Mouse (Mus musculus) G1E (cell line): ENCODE results near the gene Hoxb9. TPM values are rescaled to one million over a fixed set of nuclear protein-coding genes. Genes with fewer than 3 reads are reported as not detected.

ENCODE experiments used
- ATAC-seq: 2 replicates; pipeline ENCODE4 v1.8.0; 2016; ENCODE audit warnings: mild to moderate bottlenecking; ENCODE audit not compliant: insufficient number of reproducible peaks, poor library complexity, low FRiP score, severe bottlenecking; ENCODE audit errors: extremely low read depth
- DNase-seq: peaks from one replicate; pipeline ENCODE4 v3.0.0; 2012; ENCODE audit warnings: low spot score
- H3K27me3 ChIP-seq: 2 replicates; pipeline ENCODE4 v1.6.1; 2012; ENCODE audit warnings: mild to moderate bottlenecking, low read length, inconsistent platforms; ENCODE audit not compliant: insufficient read depth
- H3K36me3 ChIP-seq: replicated peaks from 2 replicates; pipeline ENCODE3; 2012; ENCODE audit warnings: mild to moderate bottlenecking, inconsistent platforms
- H3K4me1 ChIP-seq: 2 replicates; pipeline ENCODE4 v1.6.1; 2012; ENCODE audit warnings: low read depth, low read length, inconsistent platforms, mixed read lengths; ENCODE audit not compliant: insufficient read depth
- H3K4me3 ChIP-seq: 2 replicates; pipeline ENCODE4 v1.5.1; 2012; ENCODE audit warnings: low read depth, mild to moderate bottlenecking, inconsistent platforms, low read length, moderate library complexity, mixed read lengths
- H3K9me3 ChIP-seq: replicated peaks from 2 replicates; pipeline ENCODE4 v1.6.1; 2012; ENCODE audit warnings: inconsistent platforms
- CTCF ChIP-seq: IDR thresholded peaks from 2 replicates; pipeline ENCODE4 v1.5.1; 2012; ENCODE audit warnings: low read depth, low read length, inconsistent platforms, mixed read lengths
- GATA1 ChIP-seq: IDR thresholded peaks from 2 replicates; pipeline ENCODE4 v1.6.1; 2012; ENCODE audit warnings: borderline replicate concordance, low read length, inconsistent platforms, mixed read lengths
- GATA2 ChIP-seq: IDR thresholded peaks from 2 replicates; pipeline ENCODE4 v1.6.1; 2012; ENCODE audit warnings: low read depth, low read length, inconsistent platforms, borderline replicate concordance
- POLR2AphosphoS5 ChIP-seq: IDR thresholded peaks from 2 replicates; pipeline ENCODE4 v1.6.1; 2012; ENCODE audit warnings: low read depth, low read length, inconsistent platforms; ENCODE audit not compliant: insufficient replicate concordance
- TAL1 ChIP-seq: conservative IDR thresholded peaks from 2 replicates; pipeline ENCODE4 v1.6.1; 2012; ENCODE audit warnings: low read depth, low read length, inconsistent platforms, mixed read lengths
- polyA plus RNA-seq: library from polyadenylated mRNA; stranded (reverse); fragments of >175 nt; gene quantifications from 2 replicates; pipeline ENCODE4 v1.2.3, GENCODE M21; 2012
- total RNA-seq, 2 experiments: library from RNA; stranded (forward) in 1 of 2; stranded (reverse) in 1 of 2; fragments of 200-1000 nt in 1 of 2; fragments of >200 nt in 1 of 2; fragmentation: Nextera tagmentation in 1 of 2; gene quantifications; 2 replicates each; pipeline ENCODE4 v1.2.3; 2014 to 2017

Hoxb9 gene
- total and polyA plus RNA-seq, 3 experiments: not detected

- peaks cover 69% of the 10 kb centered on the region for H3K27me3 ChIP-seq
- DNase-seq (no peak), ATAC-seq (no peak)
- no peaks in the 10 kb centered on the region for H3K36me3 ChIP-seq
- TF ChIP-seq TAL1: no peak
- no peaks in the 10 kb centered on the region for H3K4me1 ChIP-seq
- H3K4me3 ChIP-seq: no peak within 1 kb of the TSS
- peaks cover 5% of the 10 kb centered on the region; the same call in 1 of the 2 replicates for H3K9me3 ChIP-seq
These were observed 32.2 kb downstream of the Hoxb9 start, which contains the start of gene Hoxb5 for GRCm38 (mm10) chr11:96303151-96304099. TSS of gene Hoxb5 (plus strand) at chr11:96303336.

GRCm38 (mm10) chr11:96304381-96305195 lies 33.3 kb downstream of the Hoxb9 start:
- TF ChIP-seq CTCF: no peak
- TF ChIP-seq GATA1: no peak
- no peak for TF ChIP-seq TAL1
- no peak for TF ChIP-seq POLR2AphosphoS5
- TF ChIP-seq GATA2: no peak
- H3K4me1 ChIP-seq: no peaks in the 10 kb centered on the region
- ATAC-seq (no peak), DNase-seq (no peak)
- H3K36me3 ChIP-seq: no peaks in the 10 kb centered on the region
- peaks cover 66% of the 10 kb centered on the region for H3K27me3 ChIP-seq
- H3K4me3 ChIP-seq: no peak overlapping the region
- H3K9me3 ChIP-seq: peaks cover 5% of the 10 kb centered on the region; the same call in 1 of the 2 replicates

GRCm38 (mm10) chr11:96305505-96306182 lies 34.4 kb downstream of the Hoxb9 start:
- DNase-seq (no peak), ATAC-seq (no peak)
- Histone ChIP-seq H3K4me1 (peaks cover 2% of the 10 kb centered on the region; the same call in 1 of the 2 replicates), H3K36me3 (no peaks in the 10 kb centered on the region), H3K4me3 (no peak overlapping the region), H3K27me3 (peaks cover 63% of the 10 kb centered on the region), H3K9me3 (peaks cover 5% of the 10 kb centered on the region; the same call in 1 of the 2 replicates)
- no peak for TF ChIP-seq GATA1
- TF ChIP-seq TAL1: no peak
- TF ChIP-seq CTCF: no peak
- TF ChIP-seq GATA2: no peak
- TF ChIP-seq POLR2AphosphoS5: no peak

GRCm38 (mm10) chr11:96306183-96306907 lies 35.1 kb downstream of the Hoxb9 start:
- DNase-seq: no peak
- peaks cover 5% of the 10 kb centered on the region; the same call in 1 of the 2 replicates for H3K9me3 ChIP-seq
- peaks cover 61% of the 10 kb centered on the region for H3K27me3 ChIP-seq

GRCm38 (mm10) chr11:96306908-96307269 lies 35.6 kb downstream of the Hoxb9 start:
- H3K4me1 ChIP-seq: peaks cover 2% of the 10 kb centered on the region; the same call in 1 of the 2 replicates
- no peak for ATAC-seq
- TF ChIP-seq CTCF (no peak), TAL1 (no peak), POLR2AphosphoS5 (no peak), GATA1 (no peak), GATA2 (no peak)
- H3K27me3 ChIP-seq: peaks cover 61% of the 10 kb centered on the region
- DNase-seq: no peak
- H3K36me3 ChIP-seq: no peaks in the 10 kb centered on the region
- peaks cover 5% of the 10 kb centered on the region; the same call in 1 of the 2 replicates for H3K9me3 ChIP-seq
- H3K4me3 ChIP-seq: no peak overlapping the region

More at GRCm38 (mm10) chr11:96306183-96306907, 35.1 kb downstream of the Hoxb9 start:
- peaks cover 2% of the 10 kb centered on the region; the same call in 1 of the 2 replicates for H3K4me1 ChIP-seq
- no peak for ATAC-seq
- TF ChIP-seq POLR2AphosphoS5: no peak
- no peak overlapping the region for H3K4me3 ChIP-seq
- H3K36me3 ChIP-seq: no peaks in the 10 kb centered on the region
